Mouse (Mus musculus): ENCODE data around the gene Dcaf17. TPM values are rescaled to one million over a fixed set of nuclear protein-coding genes. Genes with fewer than 3 reads are reported as not detected.

The Dcaf17 gene
- total RNA-seq, 4 experiments from 2014 or later: 2.9 to 3.7 (median 3.6) TPM

DNA sequence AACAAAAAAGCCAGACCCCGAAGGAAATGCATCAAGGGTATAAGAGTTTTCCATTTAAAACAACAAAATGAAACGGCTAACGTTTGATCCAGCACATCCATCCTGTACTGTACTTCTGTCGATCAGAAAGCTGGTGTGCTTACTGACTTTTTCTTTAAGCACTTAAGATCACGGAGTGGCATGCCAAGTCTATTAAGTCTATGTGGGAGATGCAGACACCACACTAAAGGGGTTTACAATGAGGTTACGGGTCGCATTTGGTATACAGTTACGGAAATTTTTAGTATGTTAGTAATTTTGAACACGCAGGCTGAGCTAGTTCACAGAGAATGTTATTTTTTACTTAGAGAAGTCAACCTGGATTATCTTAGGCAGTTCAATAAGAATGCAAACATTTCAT, 412 bp upstream of the Dcaf17 start:
- no peak for DNase-seq (ENCODE audit: low spot score in 2 of 2)

DNA sequence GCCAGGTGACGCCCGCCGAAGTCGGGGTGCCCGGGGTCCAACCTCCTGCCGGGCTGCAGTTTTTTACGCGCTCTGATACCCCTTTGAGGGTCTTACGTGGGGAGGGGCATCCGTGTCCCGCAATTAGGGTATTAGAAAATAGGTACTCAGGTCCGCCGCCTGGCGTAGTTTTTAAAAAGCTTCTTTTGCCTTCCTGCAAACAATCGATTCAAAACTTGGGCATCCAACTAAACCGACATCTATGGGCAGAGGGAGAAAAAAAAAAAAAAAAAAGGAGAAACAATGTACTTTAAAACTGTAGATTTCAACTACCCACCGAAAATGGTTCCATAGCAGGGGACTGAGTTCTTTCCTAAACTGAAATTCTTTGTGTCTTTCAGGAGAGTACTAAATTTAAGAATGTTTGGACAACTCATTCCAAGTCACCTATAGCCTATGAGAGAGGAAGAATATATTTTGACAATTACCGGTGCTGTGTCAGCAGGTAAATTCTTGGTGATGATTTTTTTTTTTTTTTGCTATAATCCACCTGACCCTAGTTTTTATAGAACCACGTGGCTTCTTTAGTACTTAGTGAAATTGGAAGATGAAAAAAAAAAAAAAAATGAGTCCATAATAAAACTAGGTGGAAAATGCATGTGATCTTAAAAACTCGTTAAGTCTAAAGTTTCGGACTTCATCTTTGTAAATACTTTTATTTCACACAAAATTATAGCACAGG, 1.1 kb downstream of the Dcaf17 start:
- DNase-seq (ENCODE audit: low spot score in 2 of 2): no peak

DNA sequence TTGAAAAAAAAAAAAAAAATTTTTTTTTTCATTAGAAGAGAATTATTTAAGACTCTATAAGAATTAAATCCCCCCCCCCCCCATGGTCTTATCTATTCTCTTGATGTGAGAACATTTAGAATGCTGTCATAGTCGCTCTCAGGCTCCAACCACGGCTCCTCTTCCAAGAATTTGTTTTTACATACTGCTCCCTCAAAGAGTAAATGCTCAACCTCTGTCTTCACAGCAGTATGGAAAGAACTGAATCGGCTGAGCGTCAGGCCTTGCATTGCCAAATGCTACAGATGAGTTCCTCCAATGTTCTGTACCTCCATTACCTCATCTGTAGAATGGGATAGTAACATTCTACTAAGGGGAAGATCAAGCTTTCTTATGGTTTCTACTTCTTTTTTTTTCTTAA, 16.5 kb downstream of the Dcaf17 start:
- no peak for DNase-seq (ENCODE audit: low spot score in 2 of 2)

DNA sequence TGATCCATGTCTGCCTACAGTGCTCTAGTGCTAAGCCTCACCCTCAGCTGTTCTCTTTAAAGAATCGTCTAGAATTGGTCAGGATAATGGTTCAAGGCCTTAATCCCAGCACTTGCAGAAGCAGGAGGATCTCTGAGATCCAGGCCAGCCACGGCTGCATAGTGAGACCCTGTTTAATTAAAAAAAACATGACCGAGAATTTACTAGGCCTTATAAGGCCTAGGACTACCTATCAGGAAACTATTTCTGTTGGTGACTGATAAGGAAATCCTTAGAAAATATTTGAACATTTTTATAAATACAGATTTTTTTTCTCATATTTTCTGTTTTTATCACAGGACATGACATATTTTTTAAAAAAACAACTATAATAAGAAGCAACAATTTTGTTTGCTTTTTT, 18.2 kb downstream of the Dcaf17 start:
- DNase-seq (ENCODE audit: low spot score in 2 of 2): no peak

DNA sequence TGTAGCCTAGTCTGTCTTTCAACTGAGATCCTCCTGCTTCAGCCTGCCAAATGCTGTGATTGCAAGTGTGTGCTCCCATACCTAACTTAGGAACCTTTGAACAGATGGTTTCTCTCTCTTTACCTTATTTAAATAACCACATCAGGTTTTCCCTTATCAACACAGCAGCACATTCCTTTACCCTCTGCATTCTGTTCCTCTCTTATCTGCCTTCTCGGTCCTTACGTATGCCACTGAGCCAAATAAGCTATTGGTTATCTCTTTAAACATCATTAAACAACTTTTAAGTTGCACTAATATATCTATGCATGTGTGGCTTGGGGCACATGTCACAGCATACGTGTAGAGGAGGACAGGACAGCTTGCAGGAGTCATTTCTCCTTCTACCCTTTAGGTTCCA, 18.7 kb downstream of the Dcaf17 start:
- no peak for DNase-seq (ENCODE audit: low spot score in 2 of 2)

DNA sequence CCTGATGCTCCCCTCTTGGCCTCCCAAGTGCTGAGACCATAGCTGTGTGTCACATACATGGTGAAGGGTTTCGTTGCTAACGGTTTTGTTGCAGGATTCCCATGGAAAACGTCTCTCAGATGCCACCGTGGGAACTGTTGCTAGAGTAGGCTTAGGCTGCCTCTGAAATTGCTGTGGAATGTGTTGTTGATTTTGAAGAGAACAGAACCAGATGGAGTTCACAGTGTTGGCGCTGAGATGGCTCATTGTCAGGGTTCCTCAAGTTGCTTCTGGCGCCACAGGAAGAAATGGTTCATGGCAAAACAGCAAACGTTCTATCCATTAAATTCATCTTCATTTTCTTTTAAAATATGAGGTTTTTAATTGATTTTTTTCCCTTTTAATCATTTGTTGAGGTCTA, 27.3 kb downstream of the Dcaf17 start:
- no peak for DNase-seq (ENCODE audit: low spot score in 2 of 2)

DNA sequence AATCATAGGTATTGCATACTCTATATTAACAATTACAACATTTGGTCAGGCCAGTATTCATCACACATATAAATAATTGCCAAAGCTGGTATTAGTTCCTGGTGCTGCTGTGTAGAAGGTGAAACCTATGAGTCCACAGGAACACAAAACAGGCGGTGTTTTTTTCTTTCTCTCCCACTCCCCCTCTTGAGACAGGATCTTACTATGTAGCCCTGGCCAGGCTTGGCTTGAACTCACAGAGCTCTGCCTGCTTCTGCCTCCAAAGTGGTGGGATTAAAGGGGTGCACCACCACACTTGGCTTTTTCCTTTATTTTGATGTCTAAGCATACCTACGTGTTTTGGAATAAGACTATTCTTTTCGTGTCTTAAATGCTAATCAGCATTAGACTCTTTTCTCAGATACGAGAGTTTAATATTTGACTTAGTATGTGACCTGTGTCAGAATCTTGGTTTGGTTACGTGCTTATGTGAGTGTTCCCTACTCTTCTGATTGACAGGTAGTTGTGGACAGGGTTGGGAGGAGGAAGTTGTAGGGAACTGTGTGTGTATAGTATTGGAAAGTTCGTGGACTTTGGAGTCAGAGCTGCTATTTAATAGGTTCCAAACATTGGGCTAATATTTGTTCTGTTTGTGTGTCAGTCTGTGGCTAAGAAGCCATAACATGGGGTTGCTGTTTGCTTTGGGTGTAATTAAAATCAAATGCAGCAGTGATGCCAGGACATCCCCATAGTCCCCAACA, 28.5 kb downstream of the Dcaf17 start:
- DNase-seq (ENCODE audit: low spot score in 2 of 2): no peak

DNA sequence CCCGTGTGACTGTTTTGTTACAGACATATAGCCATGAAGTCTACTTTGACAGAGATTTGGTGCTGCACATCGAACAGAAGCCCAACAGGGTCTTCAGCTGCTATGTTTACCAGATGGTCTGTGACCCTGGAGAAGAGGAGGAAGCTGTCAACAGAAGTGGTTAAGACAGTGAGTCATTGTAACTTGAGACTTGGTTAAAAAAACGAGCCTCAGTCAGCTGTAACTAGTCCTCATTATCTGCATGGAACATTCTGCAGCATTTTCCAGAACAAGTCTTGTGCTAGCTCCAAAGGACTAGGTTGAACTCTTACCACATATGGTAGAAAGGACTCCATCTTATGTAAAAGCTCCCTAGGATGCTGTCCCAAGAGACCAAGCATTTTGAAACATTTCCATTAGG, 34.6 kb downstream of the Dcaf17 start:
- no peak for DNase-seq (ENCODE audit: low spot score in 2 of 2)

DNA sequence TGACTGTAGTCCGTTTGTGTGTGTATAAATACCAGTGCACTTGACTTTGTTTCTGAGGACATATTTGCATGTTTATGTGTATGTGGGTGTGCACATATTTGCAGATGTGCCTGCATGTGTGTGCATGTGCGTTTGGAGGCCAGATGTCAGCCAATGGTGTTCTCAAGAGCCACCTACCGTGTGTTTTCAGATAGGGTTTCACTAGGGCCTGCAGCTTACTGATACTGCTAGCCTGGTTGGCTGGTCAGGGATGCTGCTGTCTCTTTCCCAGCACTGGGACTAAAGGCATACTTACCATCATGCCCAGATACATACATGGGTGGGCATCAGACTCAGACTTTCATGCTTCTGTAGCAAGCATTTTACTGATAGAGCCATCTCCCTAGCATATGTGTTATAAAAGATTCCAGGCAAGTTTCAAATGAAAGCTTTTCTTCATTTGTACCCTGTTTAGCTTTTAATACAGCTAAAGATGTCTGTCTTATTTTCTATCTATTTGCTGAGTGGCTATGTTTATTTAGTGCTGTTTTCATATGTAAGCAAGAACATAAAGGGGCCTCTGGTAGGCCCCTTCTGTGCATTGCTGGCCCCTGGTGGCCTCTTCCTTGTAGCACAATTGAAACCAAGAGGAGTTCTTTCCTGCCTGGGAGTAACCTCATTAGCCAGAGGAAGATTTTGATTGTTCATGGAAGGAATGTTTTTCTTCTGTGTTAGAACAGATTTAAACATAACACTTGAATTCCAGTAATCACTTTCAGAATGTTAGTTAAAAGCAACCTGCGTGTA, 35.7 kb downstream of the Dcaf17 start:
- DNase-seq (ENCODE audit: low spot score in 2 of 2): no peak

DNA sequence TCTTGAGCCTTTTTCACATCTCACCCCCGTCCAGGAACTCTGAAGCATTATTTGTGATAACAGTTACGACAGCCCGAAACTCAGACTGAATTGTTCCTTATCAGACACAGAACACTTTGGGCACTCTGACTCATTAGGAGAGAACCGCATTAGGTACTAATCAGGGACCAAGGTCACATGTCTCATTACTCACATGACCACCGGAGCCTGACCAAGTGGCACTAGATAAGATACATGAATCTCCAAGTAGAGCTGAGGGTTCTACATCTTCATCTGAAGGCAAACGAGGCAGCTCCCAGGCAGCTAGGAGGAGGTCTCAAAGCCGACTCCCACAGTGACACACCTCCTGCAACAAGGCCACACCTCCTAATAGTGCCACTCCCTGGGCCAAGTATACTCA, 41.0 kb downstream of the Dcaf17 start:
- no peak for DNase-seq (ENCODE audit: low spot score in 2 of 2)

DNA sequence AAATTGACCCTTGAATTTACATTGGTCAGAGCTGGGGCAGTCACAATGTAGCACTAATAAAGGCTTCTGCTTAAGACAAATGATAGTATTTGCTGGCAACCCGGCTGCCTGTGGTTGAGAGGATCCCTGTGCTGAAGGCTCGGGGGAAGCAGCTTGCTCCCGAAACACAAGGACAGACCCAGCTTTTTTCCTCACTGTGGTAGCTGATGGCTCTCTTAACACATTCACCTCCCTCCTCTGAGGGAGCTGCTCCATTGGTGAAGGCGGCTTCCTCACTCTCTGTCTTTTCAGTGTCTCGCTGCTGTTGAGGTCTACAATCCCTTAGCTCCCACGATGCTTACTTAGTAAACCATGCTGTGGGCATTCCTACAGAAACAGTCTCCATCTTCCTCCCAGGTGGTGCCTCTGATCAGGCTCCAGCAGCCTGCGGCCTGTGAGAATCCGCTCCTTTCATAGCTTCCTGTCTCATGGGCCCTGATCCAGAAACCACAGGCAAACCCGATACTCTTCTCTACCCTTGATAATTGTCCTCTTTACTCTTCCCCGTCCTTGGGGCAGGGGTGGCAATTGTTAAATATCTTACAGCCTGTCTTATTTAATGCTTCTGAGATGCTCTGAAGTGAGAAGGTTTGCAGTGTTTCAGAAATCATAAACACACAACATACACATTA, 47.6 kb downstream of the Dcaf17 start:
- DNase-seq (ENCODE audit: low spot score in 2 of 2): no peak

DNA sequence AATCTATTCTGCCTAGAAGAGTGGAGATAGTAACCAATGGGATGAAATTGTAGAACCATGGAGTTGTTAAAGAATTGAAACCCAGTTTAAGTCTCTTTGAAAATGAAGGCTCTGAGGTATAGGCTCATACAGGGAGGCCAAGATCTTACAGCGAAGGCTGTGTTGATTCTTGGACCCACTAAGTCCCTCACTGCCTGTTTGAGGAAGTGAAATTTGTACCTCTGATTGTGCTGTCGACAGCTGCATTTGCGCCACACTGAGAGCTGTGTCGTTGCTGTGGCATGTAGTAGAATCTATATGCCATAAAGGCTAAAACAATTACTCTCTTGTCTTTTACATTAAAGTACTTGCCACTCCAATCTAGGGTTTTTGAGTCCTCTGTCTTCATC, 48.2 kb downstream of the Dcaf17 start:
- DNase-seq (ENCODE audit: low spot score in 2 of 2): no peak

DNA sequence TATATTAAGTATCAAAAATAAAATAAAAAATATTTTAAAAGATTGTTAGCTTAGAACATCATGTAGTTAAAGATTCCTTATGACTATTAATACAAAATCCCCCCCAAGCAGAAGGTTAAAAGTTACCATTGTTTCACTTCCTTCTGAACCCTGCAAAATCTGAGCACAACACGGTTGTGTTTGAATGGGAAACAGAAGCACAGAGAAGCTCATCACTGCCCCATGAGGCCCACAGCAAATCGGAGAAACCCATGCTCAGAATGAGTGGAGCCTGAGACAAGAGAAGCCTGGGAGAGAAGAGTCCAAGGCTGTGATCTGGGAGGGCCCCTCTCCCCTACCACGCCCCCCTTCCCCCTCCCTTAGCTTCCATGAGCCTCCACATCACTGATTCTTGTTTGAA, 49.6 kb downstream of the Dcaf17 start:
- DNase-seq (ENCODE audit: low spot score in 2 of 2): no peak

DNA sequence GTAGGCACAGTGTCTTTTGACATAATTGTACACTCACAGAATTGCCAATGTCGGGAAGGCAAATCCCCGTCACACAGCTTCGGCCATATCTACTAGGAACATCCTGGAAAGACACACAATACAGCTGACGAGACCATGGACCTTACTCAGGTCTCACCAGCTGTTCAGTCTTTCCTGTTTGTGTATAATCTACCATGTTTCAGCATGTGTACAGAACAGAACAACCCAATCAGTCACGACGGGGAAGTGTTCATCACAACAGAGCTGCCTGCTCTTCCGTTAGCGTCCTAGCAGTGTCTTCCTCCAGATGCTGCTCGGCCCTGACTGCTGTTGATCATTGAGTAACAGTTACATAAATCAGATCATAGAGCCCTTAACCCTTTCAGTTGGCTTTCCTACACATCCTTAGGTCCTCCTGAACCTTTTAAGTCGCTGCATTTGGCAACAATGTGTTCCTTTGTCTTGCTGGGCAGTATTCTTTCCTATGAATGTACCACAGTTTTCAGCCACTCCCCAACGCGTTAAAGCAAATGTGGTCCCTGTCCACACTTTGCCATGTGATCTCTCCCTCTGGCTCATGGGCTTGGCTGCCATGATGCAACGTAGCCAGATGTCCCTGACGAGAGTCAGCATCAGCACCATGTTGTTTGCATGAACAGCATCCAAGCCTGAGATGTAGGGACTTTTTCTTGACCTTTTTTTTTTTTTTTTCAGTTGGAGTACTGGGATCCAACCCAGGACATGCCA, 50.5 kb downstream of the Dcaf17 start:
- no peak for DNase-seq (ENCODE audit: low spot score in 2 of 2)

DNA sequence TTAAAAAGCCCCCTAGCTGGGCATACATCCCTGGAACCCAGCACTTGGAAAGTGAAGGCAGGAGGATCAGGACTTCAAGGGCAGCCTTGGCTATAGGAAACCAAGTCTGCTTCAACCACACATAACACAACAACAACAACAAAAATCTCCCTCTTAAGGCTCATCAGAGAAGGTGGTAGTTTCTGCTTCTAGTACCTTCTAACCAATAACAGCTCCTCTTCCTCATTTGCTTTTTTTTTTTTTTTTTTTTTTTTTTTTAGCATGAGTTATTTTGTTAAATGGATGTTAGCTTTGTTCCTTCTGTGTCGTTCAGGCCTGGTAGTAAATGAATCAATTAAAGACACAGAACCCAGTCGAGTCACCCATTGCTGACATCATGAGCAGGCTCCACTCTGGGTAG, 52.1 kb downstream of the Dcaf17 start:
- DNase-seq (ENCODE audit: low spot score in 2 of 2): no peak

DNA sequence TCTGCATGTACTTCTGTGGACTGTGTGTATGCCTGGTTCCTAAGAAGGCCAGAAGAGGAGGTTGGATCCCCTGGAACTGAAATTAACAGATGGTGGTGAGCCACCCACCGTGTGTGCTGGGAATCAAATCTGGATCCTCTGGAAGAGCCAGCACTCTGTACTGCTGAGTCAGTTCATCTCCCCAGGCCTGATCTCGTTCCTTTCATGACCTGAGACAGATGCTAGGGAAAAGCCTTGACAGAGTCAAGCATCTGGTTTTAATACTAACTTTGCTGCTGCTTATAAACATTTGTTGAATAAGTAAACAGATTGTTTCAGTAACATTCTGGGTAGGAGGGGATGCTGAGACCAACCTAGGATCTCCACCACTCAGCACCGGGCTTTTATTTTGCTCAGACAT, 53.4 kb downstream of the Dcaf17 start:
- no peak for DNase-seq (ENCODE audit: low spot score in 2 of 2)

DNA sequence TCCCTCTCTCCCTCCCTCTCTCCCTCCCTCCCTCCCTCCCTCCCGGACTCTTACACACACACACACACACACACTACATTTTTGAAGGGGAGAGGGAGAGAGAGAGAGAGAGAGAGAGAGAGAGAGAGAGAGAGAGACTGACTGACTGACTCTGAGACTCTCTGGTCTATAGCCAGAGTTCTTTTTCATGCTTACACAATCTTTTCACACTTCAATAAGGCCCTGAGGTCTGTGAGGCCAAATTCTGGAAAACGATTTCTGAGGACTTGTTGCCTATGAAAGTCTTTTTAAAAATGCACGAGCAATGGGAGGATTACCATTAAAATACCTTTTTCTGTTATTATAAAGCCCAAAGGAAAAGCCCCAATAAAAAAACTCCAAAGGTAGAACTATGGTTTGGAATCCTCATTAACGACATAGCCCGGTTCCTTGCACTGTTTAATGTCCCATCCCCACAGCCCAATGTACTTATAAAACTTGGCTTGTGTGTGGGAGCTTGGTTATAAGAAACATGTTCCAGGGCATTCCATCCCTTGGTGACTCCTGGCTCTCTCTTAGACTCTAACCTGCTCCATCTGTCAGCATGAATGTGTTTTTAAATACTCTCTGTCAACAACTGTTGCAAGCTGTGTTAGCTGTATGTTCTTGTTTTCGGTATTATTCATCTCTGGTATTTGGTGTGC, 58.5 kb downstream of the Dcaf17 start:
- no peak for DNase-seq (ENCODE audit: low spot score in 2 of 2)

DNA sequence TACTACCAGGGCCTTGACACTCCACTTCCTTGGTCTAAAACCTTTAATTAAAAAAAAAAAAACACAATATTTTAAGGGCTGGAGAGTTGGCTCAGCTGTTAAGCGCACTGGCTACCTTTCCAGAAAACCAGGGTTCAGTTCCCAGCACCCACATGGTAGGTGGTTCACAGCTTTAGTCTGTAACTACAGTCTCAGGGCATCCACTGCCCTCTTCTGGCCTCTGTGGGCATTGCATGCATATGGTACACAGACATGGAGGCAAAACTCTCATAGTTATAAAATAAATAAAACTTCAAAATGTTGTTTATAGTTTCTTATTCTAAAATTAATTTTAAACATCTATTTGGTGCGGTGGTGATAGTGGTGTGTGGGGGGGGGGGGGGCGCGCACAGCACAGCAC, 61.0 kb downstream of the Dcaf17 start:
- no peak for DNase-seq (ENCODE audit: low spot score in 2 of 2)

DNA sequence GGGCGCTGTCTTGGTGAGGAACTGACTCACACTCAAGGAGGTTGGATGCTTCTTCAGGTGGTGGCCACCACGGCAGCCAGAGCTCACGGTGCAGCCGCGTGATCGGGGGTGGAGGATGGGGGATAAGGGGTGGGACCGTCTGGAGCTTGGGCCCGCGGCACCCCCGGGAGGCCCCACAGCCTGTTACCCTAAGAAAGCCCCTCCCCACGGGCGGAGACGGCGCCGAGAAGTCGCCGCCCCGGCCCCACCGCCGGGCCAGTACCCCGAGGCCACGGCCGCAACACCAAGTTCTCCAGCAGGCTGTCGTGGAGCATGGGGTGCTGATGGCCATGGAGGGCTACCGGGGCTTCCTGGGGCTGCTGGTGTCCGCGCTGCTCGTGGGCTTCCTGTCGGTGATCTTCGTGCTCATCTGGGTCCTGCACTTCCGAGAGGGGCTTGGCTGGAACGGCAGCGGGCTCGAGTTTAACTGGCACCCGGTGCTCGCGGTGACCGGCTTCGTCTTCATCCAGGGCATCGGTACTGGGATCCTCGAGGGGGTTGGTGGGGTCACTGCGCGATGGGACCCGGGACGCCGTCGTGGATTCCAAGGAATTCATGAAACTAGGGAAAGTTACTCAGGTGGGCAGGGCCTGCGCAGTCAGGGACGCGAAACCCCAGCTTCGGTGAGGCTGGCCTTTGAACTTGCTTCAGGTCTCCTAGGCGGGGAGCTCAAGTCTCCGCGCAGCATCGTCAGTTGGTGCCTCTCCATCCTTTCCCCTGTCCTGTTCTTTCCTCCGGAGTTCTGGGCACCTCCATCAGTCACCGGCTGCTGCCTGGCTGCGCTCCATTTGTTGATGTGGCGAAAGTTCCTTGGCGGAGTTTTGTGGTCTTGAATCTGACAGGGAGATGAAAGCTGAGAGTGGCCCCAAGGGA, 62.9 kb downstream of the Dcaf17 start, which contains the start of gene Cybrd1:
Gene Cybrd1, plus strand, starts transcription at position 127 of the 912 bp plus-strand sequence.
- peak; percentile 27 to 60 for DNase-seq (ENCODE audit: low spot score in 2 of 2)
